Mouse (Mus musculus) hindbrain, embryonic 15.5 days (tissue): Measurements from ENCODE around the gene Hoxd1. TPM values are rescaled to one million over a fixed set of nuclear protein-coding genes. Genes with fewer than 3 reads are reported as not detected.
A peak's percentile ranks its signal among the peaks of the same experiment; 100 is the strongest.

Source experiments
- ATAC-seq: fragments of 200-750 bp; cut with Nextera tagmentation; 2 replicates; pipeline ENCODE4 v1.8.0; 2017; ENCODE audit warnings: low read depth, moderate number of reproducible peaks, moderate TSS enrichment; ENCODE audit not compliant: low FRiP score
- H3K27ac ChIP-seq: fragments of 300-500 bp; sonication (generic); replicated peaks from 2 replicates; pipeline ENCODE4 v1.5.1; 2015; ENCODE audit warnings: mild to moderate bottlenecking, inconsistent platforms
- H3K27me3 ChIP-seq: fragments of 300-500 bp; sonication (generic); 2 replicates; pipeline ENCODE4 v1.6.1; 2015; ENCODE audit warnings: control low read depth, inconsistent platforms
- H3K36me3 ChIP-seq: fragments of 300-500 bp; sonication (generic); 2 replicates; pipeline ENCODE4 v1.6.1; 2015; ENCODE audit warnings: control low read depth, inconsistent platforms
- H3K4me1 ChIP-seq: fragments of 300-500 bp; sonication (generic); replicated peaks from 2 replicates; pipeline ENCODE4 v1.6.1; 2015; ENCODE audit warnings: control low read depth, inconsistent platforms
- H3K4me2 ChIP-seq: fragments of 300-500 bp; sonication (generic); 2 replicates; pipeline ENCODE4 v1.6.1; 2015; ENCODE audit warnings: moderate library complexity, mild to moderate bottlenecking, inconsistent platforms
- H3K4me3 ChIP-seq: fragments of 300-500 bp; sonication (generic); 2 replicates; pipeline ENCODE4 v1.5.1; 2015; ENCODE audit warnings: mild to moderate bottlenecking, inconsistent platforms
- H3K9ac ChIP-seq: fragments of 300-500 bp; sonication (generic); 2 replicates; pipeline ENCODE4 v1.6.1; 2015; ENCODE audit warnings: inconsistent platforms
- H3K9me3 ChIP-seq: fragments of 300-500 bp; sonication (generic); 2 replicates; pipeline ENCODE4 v1.6.1; 2016; ENCODE audit warnings: control low read depth, inconsistent platforms
- WGBS: fragments of 180-500 bp; shearing (Covaris S2); methylation state at CpG from one replicate; pipeline ENCODE4 v1.1.7; 2015; 5-methylcytosine and 5-hydroxymethylcytosine counted together
- polyA plus RNA-seq: library from polyadenylated mRNA; unstranded; fragments of >200 nt; fragmentation: Nextera tagmentation; extraction: Ambion mirVana; gene quantifications from 2 replicates; pipeline ENCODE4 v1.2.1, GENCODE M21; 2015

The Hoxd1 gene
- polyA plus RNA-seq, 1 experiment from 2014 or later = 1.2 TPM

GRCm38 (mm10) chr2:74734451-74734850 is 28.3 kb upstream of the Hoxd1 start:
- no peaks in the 10 kb centered on the region for H3K36me3 ChIP-seq
- peaks cover 43% of the 10 kb centered on the region for H3K27me3 ChIP-seq
- no peak for ATAC-seq
- peaks cover 10% of the 10 kb centered on the region for H3K4me1 ChIP-seq
- H3K27ac ChIP-seq = peak overlapping the region; percentile 91
- peak overlapping the region; percentile 57 for H3K4me2 ChIP-seq
- H3K9me3 ChIP-seq = no peaks in the 10 kb centered on the region
- H3K9ac ChIP-seq = peak overlapping the region; percentile 53
- WGBS = 0% methylated on average over 13 of the region's 13 CpGs
- peak overlapping the region; percentile 43 for H3K4me3 ChIP-seq

GRCm38 (mm10) chr2:74734996-74735811 is 27.6 kb upstream of the Hoxd1 start:
- Histone ChIP-seq H3K4me3 (peak overlapping the region; percentile 43), H3K4me1 (peaks cover 10% of the 10 kb centered on the region), H3K9ac (peak overlapping the region; percentile 53), H3K27me3 (peaks cover 38% of the 10 kb centered on the region), H3K27ac (peak overlapping the region; percentile 91), H3K4me2 (peak overlapping the region; percentile 57), H3K36me3 (no peaks in the 10 kb centered on the region), H3K9me3 (no peaks in the 10 kb centered on the region)
- WGBS = 1% methylated on average over 27 of the region's 27 CpGs
- ATAC-seq = no peak

DNA sequence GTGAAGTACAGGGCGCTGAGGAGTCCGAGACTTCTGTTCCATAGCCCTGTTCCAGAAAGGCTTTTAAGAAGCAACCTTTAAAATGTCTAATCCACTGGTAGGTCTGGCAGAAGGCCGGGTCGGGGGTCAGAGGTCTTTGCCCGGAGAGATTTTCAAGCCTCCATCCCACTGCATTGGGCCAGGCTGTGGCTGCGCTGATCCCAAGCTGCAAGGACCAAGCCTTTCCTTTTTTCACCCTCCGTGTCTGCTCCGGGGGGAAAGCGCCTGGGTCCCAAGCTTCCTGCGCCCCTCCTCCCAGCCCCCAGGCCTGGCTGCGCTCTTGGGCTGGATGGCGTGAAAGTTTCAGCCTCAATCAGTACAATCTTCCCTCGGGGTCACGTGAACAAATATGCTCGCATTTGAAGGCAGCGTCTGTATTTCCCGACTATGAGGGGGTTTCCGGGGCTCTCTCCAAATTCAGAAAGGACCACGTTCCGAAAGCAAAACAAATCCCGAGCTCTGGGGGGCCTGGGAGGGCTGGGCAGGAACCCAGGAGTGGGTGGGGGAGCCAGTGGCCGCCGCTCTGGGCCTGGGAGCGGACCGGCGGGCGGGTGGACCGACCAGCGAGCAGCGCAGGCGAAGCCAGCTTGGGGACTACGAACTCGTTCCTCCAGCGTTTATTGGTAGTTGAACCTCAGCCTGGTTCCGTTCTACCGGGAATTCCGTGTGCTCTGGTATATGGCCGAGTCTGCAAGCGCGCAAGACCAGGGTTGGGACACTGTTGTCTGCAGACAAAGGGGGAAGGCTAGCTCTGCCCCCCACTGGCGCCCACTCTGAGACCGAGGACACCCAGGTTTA is 26.7 kb upstream of the Hoxd1 start:
- peaks cover 31% of the 10 kb centered on the region for H3K27me3 ChIP-seq

GRCm38 (mm10) chr2:74736688-74737577 is 25.8 kb upstream of the Hoxd1 start:
- 4% methylated on average over 15 of the region's 15 CpGs for WGBS
- Histone ChIP-seq H3K4me2 (peak overlapping the region; percentile 57), H3K4me3 (peak overlapping the region; percentile 43), H3K9me3 (no peaks in the 10 kb centered on the region), H3K27ac (peak overlapping the region; percentile 91), H3K4me1 (peaks cover 14% of the 10 kb centered on the region), H3K36me3 (no peaks in the 10 kb centered on the region), H3K9ac (peak overlapping the region; percentile 53), H3K27me3 (peaks cover 31% of the 10 kb centered on the region)
- ATAC-seq = no peak

More for the DNA sequence above, 26.7 kb upstream of the Hoxd1 start:
- Histone ChIP-seq H3K9me3 (no peaks in the 10 kb centered on the region), H3K4me3 (peak overlapping the region; percentile 43), H3K4me2 (peak overlapping the region; percentile 57), H3K27ac (peak overlapping the region; percentile 91), H3K36me3 (no peaks in the 10 kb centered on the region), H3K4me1 (peaks cover 10% of the 10 kb centered on the region), H3K9ac (peak overlapping the region; percentile 53)
- WGBS = under 1% methylated on average over 39 of the region's 42 CpGs
- ATAC-seq = peak; percentile 42; the same call in 1 of the 2 replicates

GRCm38 (mm10) chr2:74737578-74738070 is 25.2 kb upstream of the Hoxd1 start:
- Histone ChIP-seq H3K27ac (peak overlapping the region; percentile 91), H3K27me3 (peaks cover 28% of the 10 kb centered on the region; the same call in 1 of the 2 replicates), H3K4me1 (peaks cover 15% of the 10 kb centered on the region), H3K9me3 (no peaks in the 10 kb centered on the region), H3K4me3 (peak overlapping the region; percentile 43), H3K4me2 (peak overlapping the region; percentile 57), H3K9ac (peak overlapping the region; percentile 53), H3K36me3 (no peaks in the 10 kb centered on the region)
- 3% methylated on average over 7 of the region's 7 CpGs for WGBS
- ATAC-seq = no peak

- H3K4me3 ChIP-seq = peak overlapping the region; percentile 43
- H3K4me2 ChIP-seq = peak overlapping the region; percentile 57
- no peaks in the 10 kb centered on the region for H3K36me3 ChIP-seq
- 2% methylated on average over 20 of the region's 20 CpGs for WGBS
- H3K27ac ChIP-seq = peak overlapping the region; percentile 91
- peak overlapping the region; percentile 53 for H3K9ac ChIP-seq
- H3K27me3 ChIP-seq = peaks cover 34% of the 10 kb centered on the region
- H3K4me1 ChIP-seq = peaks cover 15% of the 10 kb centered on the region
- H3K9me3 ChIP-seq = no peaks in the 10 kb centered on the region
- no peak for ATAC-seq
Measured at GRCm38 (mm10) chr2:74738623-74739475, 23.9 kb upstream of the Hoxd1 start.

DNA sequence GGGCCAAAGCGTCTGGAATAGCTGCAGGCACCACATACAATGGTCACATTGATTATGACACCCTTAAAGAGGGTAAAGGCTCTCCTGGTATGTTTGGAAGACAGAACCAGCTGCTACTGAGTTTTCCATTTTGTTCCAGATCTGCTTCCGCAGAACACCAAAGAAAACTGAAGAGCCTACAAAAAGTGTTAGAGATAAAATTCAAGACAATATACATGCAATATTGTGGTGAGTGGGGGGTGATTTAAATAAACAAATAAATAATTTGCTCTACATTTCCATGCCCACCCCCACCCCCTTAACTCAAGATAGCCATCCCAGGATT is 23.3 kb upstream of the Hoxd1 start:
- H3K27ac ChIP-seq = peak overlapping the region; percentile 91
- no peaks in the 10 kb centered on the region for H3K36me3 ChIP-seq
- H3K9ac ChIP-seq = peak overlapping the region; percentile 53
- H3K4me2 ChIP-seq = peak overlapping the region; percentile 57
- H3K27me3 ChIP-seq = peaks cover 40% of the 10 kb centered on the region
- no peaks in the 10 kb centered on the region for H3K9me3 ChIP-seq
- 0% methylated on average over 2 of the region's 2 CpGs for WGBS
- ATAC-seq = no peak
- H3K4me1 ChIP-seq = peaks cover 15% of the 10 kb centered on the region
- H3K4me3 ChIP-seq = peak overlapping the region; percentile 43

DNA sequence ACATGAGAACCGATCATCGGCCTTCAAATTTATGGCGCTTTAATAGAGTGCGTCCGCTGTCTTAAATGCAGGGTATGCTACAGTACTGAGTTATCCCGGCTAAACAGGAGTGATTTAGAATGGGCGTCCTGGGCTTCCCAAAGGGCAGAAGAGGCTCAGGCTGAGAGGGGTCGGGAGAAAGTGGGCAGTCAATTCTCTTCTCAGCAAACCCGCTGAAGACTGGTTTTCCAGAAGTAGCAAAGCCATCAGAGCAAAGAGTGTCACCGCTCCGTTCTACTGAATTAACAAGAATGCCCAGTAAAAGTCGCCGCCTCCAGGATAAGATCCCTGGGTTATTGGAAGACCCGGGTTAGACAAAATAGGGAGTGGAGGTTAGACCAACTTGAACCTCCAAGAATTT is 22.9 kb upstream of the Hoxd1 start:
- peaks cover 15% of the 10 kb centered on the region; the same call in 1 of the 2 replicates for H3K4me1 ChIP-seq
- no peak for ATAC-seq
- peak overlapping the region; percentile 57 for H3K4me2 ChIP-seq
- H3K27ac ChIP-seq = peak overlapping the region; percentile 91
- H3K9ac ChIP-seq = peak overlapping the region; percentile 53
- no peaks in the 10 kb centered on the region for H3K36me3 ChIP-seq
- peaks cover 41% of the 10 kb centered on the region for H3K27me3 ChIP-seq
- H3K4me3 ChIP-seq = peak overlapping the region; percentile 43
- WGBS = 2% methylated on average over 14 of the region's 14 CpGs
- H3K9me3 ChIP-seq = no peaks in the 10 kb centered on the region

GRCm38 (mm10) chr2:74740311-74741091 is 22.3 kb upstream of the Hoxd1 start:
- H3K4me1 ChIP-seq = peaks cover 20% of the 10 kb centered on the region; the same call in 1 of the 2 replicates
- peak overlapping the region; percentile 91 for H3K27ac ChIP-seq
- no peak for ATAC-seq
- WGBS = 1% methylated on average over 43 of the region's 43 CpGs
- peak overlapping the region; percentile 53 for H3K9ac ChIP-seq
- peaks cover 39% of the 10 kb centered on the region for H3K27me3 ChIP-seq
- H3K4me2 ChIP-seq = peak overlapping the region; percentile 57
- H3K9me3 ChIP-seq = no peaks in the 10 kb centered on the region
- H3K4me3 ChIP-seq = peak overlapping the region; percentile 43
- H3K36me3 ChIP-seq = no peaks in the 10 kb centered on the region
